Mouse (Mus musculus) heart, embryonic 14.5 days (tissue): ENCODE results near the gene Rln3. TPM values are rescaled to one million over a fixed set of nuclear protein-coding genes. Genes with fewer than 3 reads are reported as not detected.

ENCODE experiments used
- ATAC-seq: fragments of 200-750 bp; cut with Nextera tagmentation; 2 replicates; pipeline ENCODE4 v1.8.0; 2017; ENCODE audit warnings: low read depth, moderate TSS enrichment; ENCODE audit not compliant: insufficient number of reproducible peaks, insufficient read depth, low FRiP score
- H3K27ac ChIP-seq, 2 experiments: fragments of 200-500 bp in 1 of 2; fragments of 300-500 bp in 1 of 2; sonication (generic) in 1 of 2; replicated peaks in 1 of 2; 2 replicates each; pipeline ENCODE4 v1.5.1; 2012 to 2014; ENCODE audit warnings: low read depth in 2 of 2, low read length in 2 of 2, control low read depth in 1 of 2, mild to moderate bottlenecking in 1 of 2, mixed read lengths in 1 of 2; ENCODE audit not compliant: control insufficient read depth in 1 of 2, insufficient read depth in 1 of 2
- H3K27me3 ChIP-seq: fragments of 300-500 bp; sonication (generic); 2 replicates; pipeline ENCODE4 v1.6.1; 2014; ENCODE audit warnings: mild to moderate bottlenecking, low read length, control low read depth; ENCODE audit not compliant: control insufficient read depth, insufficient read depth
- H3K36me3 ChIP-seq: fragments of 300-500 bp; sonication (generic); 2 replicates; pipeline ENCODE4 v1.6.1; 2014; ENCODE audit warnings: mild to moderate bottlenecking, control low read depth, low read length, mixed read lengths; ENCODE audit not compliant: control insufficient read depth, insufficient read depth
- H3K4me1 ChIP-seq, 2 experiments: fragments of 200-500 bp in 1 of 2; fragments of 300-500 bp in 1 of 2; sonication (generic) in 1 of 2; 2 replicates each; pipeline ENCODE4 v1.6.1; 2012 to 2014; ENCODE audit warnings: low read length in 2 of 2, control low read depth in 1 of 2, mixed read lengths in 1 of 2; ENCODE audit not compliant: control insufficient read depth in 2 of 2, insufficient read depth in 2 of 2
- H3K4me2 ChIP-seq: fragments of 300-500 bp; sonication (generic); 2 replicates; pipeline ENCODE4 v1.6.1; 2014; ENCODE audit warnings: mild to moderate bottlenecking, low read length
- H3K4me3 ChIP-seq, 2 experiments: fragments of 200-500 bp in 1 of 2; fragments of 300-500 bp in 1 of 2; sonication (generic) in 1 of 2; 2 replicates each; pipeline ENCODE4 v1.5.1; 2012 to 2014; ENCODE audit warnings: low read length in 2 of 2, mild to moderate bottlenecking in 2 of 2, control low read depth in 1 of 2, low read depth in 1 of 2, moderate library complexity in 1 of 2; ENCODE audit not compliant: control insufficient read depth in 1 of 2, insufficient read depth in 1 of 2
- H3K9ac ChIP-seq: fragments of 300-500 bp; sonication (generic); 2 replicates; pipeline ENCODE4 v1.6.1; 2014; ENCODE audit warnings: mild to moderate bottlenecking, low read length
- H3K9me3 ChIP-seq: fragments of 300-500 bp; sonication (generic); 2 replicates; pipeline ENCODE4 v1.6.1; 2016; ENCODE audit warnings: low read length, control low read depth; ENCODE audit not compliant: control insufficient read depth
- WGBS: fragments of 180-500 bp; shearing (Covaris S2); extraction: QIAGEN DNeasy Blood & Tissue Kit; methylation state at CpG from one replicate; pipeline ENCODE4 v1.1.7; 2014; 5-methylcytosine and 5-hydroxymethylcytosine counted together
- polyA plus RNA-seq: library from polyadenylated mRNA; unstranded; fragments of >200 nt; fragmentation: Nextera tagmentation; extraction: Ambion mirVana; gene quantifications from 2 replicates; pipeline ENCODE4 v1.2.1, GENCODE M21; 2014

Rln3 gene
- polyA plus RNA-seq, 1 experiment from 2014 or later = not detected

DNA sequence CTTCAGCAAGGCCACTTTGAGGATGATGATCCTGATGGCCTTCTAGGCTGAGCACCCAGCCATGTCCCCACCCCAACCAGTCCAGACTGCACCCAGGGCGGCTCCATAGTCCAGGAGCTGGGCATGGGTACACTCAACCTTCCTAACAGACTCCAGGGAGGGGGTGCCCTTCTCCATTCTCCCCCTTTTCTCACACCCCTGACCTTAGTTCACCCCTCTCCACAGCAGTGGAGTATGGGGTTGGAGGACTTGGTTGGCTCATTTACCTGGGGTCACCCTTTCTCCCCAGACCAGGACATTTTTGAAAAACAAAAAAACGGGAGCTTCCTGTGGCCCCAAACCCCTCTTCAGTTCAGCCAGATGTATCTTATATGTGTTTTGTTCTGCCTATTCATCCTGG, 45.0 kb downstream of the Rln3 start:
- no peak for ATAC-seq
- no peaks in the 10 kb centered on the region for H3K9me3 ChIP-seq
- H3K27ac ChIP-seq = no peak overlapping the region
- 100% methylated on average over 2 of the region's 2 CpGs for WGBS
- no peak overlapping the region for H3K4me3 ChIP-seq
- H3K36me3 ChIP-seq = peaks cover 44% of the 10 kb centered on the region
- H3K4me1 ChIP-seq = peaks cover 18 to 27% of the 10 kb centered on the region in 2 experiments
- H3K4me2 ChIP-seq = no peak overlapping the region; the same call in 1 of the 2 replicates
- H3K27me3 ChIP-seq = no peaks in the 10 kb centered on the region
- no peak overlapping the region for H3K9ac ChIP-seq

DNA sequence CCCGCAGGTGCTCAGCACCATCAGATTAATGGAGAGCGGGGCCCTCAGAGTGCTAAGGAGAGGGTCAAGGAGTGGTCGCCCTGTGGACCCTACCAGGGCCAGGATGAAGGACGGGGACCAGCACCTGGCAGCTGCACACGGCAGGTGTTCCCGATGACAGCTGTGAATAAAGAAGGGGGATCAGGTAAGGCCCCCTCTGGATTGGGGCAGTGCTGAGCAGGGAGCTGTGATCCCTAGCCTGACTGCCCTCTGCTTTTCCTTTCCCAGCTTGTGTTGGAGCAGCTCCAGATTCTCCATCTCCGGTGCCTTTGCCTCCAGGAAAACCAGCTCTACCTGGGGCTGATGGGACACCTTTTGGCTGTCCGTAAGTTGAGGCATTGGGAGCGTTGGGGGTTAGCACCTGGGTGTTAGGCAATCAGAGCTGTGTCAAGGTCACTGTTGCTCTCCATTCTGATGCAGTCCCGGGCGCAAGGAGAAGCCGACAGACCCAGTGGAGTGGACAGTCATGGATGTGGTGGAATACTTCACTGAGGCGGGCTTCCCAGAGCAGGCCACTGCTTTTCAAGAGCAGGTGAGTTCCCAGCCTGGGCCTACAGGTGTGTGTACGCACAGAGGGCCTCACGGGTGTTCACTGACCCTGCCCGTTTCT, 45.6 kb downstream of the Rln3 start:
- Histone ChIP-seq H3K4me1 (peaks cover 18 to 25% of the 10 kb centered on the region in 2 experiments), H3K4me2 (peak overlapping the region; percentile 94), H3K9me3 (no peaks in the 10 kb centered on the region), H3K36me3 (peaks cover 50% of the 10 kb centered on the region), H3K27ac (no peak overlapping the region), H3K9ac (peak overlapping the region; percentile 91), H3K4me3 (peak overlapping the region; percentile 52 to 82), H3K27me3 (no peaks in the 10 kb centered on the region)
- 66% methylated on average over 16 of the region's 16 CpGs for WGBS
- ATAC-seq = no peak

- H3K27me3 ChIP-seq = no peaks in the 10 kb centered on the region
- H3K4me3 ChIP-seq = peak overlapping the region; percentile 52 to 82
- peak overlapping the region; percentile 6 to 95; a peak in 3 of 4 replicates for H3K27ac ChIP-seq
- peaks cover 57% of the 10 kb centered on the region for H3K36me3 ChIP-seq
- peak overlapping the region; percentile 91 for H3K9ac ChIP-seq
- no peak for ATAC-seq
- H3K9me3 ChIP-seq = no peaks in the 10 kb centered on the region
- peaks cover 15 to 19% of the 10 kb centered on the region in 2 experiments for H3K4me1 ChIP-seq
- WGBS = 2% methylated on average over 62 of the region's 92 CpGs
- peak overlapping the region; percentile 94 for H3K4me2 ChIP-seq
Observed at GRCm38 (mm10) chr8:83998231-83999056, 46.4 kb downstream of the Rln3 start.

DNA sequence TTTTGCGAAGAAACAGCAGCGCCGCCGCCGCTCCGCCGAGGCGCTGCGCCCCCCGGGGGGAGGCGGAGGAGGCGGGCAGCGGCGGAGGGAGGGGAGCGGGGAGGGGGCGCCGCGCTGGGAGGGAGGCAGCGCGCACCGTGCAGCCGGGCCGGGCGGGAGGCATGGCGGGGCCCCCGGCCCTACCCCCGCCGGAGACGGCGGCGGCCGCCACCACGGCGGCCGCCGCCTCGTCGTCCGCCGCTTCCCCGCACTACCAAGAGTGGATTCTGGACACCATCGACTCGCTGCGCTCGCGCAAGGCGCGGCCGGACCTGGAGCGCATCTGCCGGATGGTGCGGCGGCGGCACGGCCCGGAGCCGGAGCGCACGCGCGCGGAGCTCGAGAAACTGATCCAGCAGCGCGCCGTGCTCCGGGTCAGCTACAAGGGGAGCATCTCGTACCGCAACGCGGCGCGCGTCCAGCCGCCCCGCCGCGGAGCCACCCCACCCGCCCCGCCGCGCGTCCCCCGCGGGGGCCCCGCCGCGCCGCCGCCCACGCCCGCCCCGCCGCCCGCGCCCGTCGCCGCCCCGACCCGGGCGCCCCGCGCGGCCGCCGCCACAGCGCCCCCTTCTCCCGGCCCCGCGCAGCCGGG, 47.2 kb downstream of the Rln3 start, which contains the start of gene Samd1:
TSS of gene Samd1 (plus strand) at position 162 of the 631 bp plus-strand sequence.
- Histone ChIP-seq H3K4me2 (peak within 1 kb of the TSS; percentile 94), H3K27ac (peak within 1 kb of the TSS; percentile 92 to 95), H3K9me3 (no peaks in the 10 kb centered on the region), H3K4me1 (peaks cover 15 to 19% of the 10 kb centered on the region in 2 experiments), H3K9ac (peak within 1 kb of the TSS; percentile 91), H3K27me3 (no peaks in the 10 kb centered on the region), H3K4me3 (peak within 1 kb of the TSS; percentile 85 to 86), H3K36me3 (peaks cover 57% of the 10 kb centered on the region)
- under 1% methylated on average over 72 of the region's 112 CpGs for WGBS
- no peak for ATAC-seq

DNA sequence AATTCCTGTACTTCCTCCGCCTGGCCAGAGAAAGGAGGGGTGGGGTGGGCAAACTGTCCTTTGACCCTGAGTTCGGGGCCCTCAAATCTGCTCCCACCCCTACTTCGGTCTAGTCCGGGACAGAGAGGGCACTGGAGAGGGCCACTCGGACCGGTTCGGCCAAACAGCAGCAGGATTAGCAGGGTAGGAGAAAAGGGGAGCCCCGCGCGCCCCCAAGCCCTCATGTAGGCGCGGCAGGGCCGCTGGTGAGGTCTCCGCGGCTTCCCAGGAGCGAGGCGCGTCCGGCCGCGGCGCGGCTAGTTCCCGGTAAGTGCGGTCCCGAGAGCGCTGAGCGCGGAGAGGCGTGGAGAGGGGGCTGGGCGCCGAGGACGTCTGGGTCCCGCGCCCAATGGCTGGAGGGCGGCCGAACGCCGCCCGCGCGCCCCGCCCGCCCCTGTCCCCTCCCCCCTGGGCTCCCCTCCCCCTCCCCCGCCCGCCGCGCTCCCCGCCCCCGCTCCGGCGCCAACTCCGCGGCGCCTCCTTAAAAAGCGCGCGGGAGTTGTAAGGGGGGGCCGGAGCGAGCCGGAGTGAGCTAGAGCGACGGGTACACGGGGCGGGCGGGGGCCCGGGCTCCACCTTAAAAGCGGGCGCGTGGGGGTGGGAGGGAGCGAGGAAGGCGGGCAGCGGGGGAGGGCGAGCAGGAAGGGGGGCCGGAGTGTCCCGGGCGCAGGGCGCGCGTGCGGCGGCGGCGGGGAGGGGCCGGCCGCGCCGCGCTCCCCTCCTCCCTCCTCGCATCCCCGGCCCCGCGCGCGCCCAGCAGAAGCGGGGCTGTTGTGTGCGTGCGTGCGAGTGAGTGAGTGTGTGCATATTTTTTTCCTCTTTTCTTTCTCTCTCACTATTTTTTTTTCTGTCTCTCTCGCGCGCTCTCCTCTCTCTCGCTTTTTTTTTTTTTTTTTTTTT, 48.0 kb downstream of the Rln3 start:
- Histone ChIP-seq H3K36me3 (peaks cover 60% of the 10 kb centered on the region), H3K27ac (peak overlapping the region; percentile 92 to 95), H3K27me3 (no peaks in the 10 kb centered on the region), H3K9ac (peak overlapping the region; percentile 91), H3K4me1 (peaks cover 15 to 19% of the 10 kb centered on the region in 2 experiments), H3K4me3 (peak overlapping the region; percentile 85 to 86), H3K9me3 (no peaks in the 10 kb centered on the region), H3K4me2 (peak overlapping the region; percentile 94)
- under 1% methylated on average over 36 of the region's 103 CpGs for WGBS
- ATAC-seq = peak; percentile 81

DNA sequence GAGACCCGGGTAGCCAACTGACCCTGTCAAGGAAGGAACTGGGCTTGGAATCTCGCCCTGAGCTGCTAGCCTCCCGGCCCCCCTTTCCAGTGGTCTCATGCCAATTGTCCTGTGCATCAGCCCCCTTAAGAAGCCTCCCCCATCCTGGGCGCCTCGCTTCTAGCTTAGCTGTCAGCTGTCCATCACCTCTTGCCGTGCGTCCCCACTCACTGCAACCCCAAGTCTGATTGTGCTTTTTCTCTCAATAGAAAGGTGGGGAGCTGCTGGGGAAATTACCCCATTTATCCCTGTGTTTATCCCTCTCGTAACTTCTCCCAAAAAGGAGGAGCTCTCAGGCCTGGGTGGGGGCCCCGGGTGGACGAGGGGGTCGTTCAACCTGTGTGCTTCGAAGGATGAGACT, 48.8 kb downstream of the Rln3 start:
- WGBS = 26% methylated on average over 12 of the region's 12 CpGs
- H3K27me3 ChIP-seq = no peaks in the 10 kb centered on the region
- ATAC-seq = no peak
- H3K9me3 ChIP-seq = no peaks in the 10 kb centered on the region
- peaks cover 15 to 19% of the 10 kb centered on the region in 2 experiments for H3K4me1 ChIP-seq
- peak overlapping the region; percentile 91; the same call in 1 of the 2 replicates for H3K9ac ChIP-seq
- peaks cover 63% of the 10 kb centered on the region for H3K36me3 ChIP-seq
- peak overlapping the region in 1 of 2 experiments; percentile 95; a peak in 2 of 4 replicates for H3K27ac ChIP-seq
- peak overlapping the region; percentile 94 for H3K4me2 ChIP-seq
- H3K4me3 ChIP-seq = peak overlapping the region; percentile 79 to 85; a peak in 2 of 4 replicates
